Mouse (Mus musculus): ENCODE measurements around the gene 1700024P04Rik.
"Not testable (repeated sequence)": the region's sequence is repeated elsewhere in the genome, so short reads cannot be mapped to it uniquely, and the experiment has no call there.

Gene 1700024P04Rik

GRCm38 (mm10) chr13:98984465-98984864, at the start of gene 1700024P04Rik:
1700024P04Rik (minus strand) TSS chr13:98984565.
- no peak for DNase-seq (ENCODE audit: low read depth)

- no peak for DNase-seq (ENCODE audit: low read depth)
Observed at GRCm38 (mm10) chr13:99031223-99032216, 47.2 kb upstream of the 1700024P04Rik start.

GRCm38 (mm10) chr13:99030579-99031200, 46.3 kb upstream of the 1700024P04Rik start:
- no peak for DNase-seq (ENCODE audit: low read depth)

- DNase-seq (ENCODE audit: low read depth): peak; percentile 11
Observed at GRCm38 (mm10) chr13:99025268-99025667, 40.9 kb upstream of the 1700024P04Rik start.

- no peak for DNase-seq (ENCODE audit: low read depth)
Observed at GRCm38 (mm10) chr13:99022036-99022435, 37.7 kb upstream of the 1700024P04Rik start.

GRCm38 (mm10) chr13:99021181-99021580, 36.8 kb upstream of the 1700024P04Rik start:
- DNase-seq (ENCODE audit: low read depth): no peak

GRCm38 (mm10) chr13:99019831-99020669, 35.7 kb upstream of the 1700024P04Rik start:
- no peak for DNase-seq (ENCODE audit: low read depth)

GRCm38 (mm10) chr13:99018526-99019201, 34.3 kb upstream of the 1700024P04Rik start:
- no peak for DNase-seq (ENCODE audit: low read depth)

- no peak for DNase-seq (ENCODE audit: low read depth)
Observed at GRCm38 (mm10) chr13:99016696-99017095, 32.3 kb upstream of the 1700024P04Rik start.

GRCm38 (mm10) chr13:99012891-99013290, 28.5 kb upstream of the 1700024P04Rik start:
- no peak for DNase-seq (ENCODE audit: low read depth)

- DNase-seq (ENCODE audit: low read depth): no peak
Observed at GRCm38 (mm10) chr13:99008013-99008412, 23.6 kb upstream of the 1700024P04Rik start.

- DNase-seq (ENCODE audit: low read depth): peak; percentile 13
Observed at GRCm38 (mm10) chr13:99006389-99007099, 22.2 kb upstream of the 1700024P04Rik start.

- not testable (repeated sequence) for DNase-seq (ENCODE audit: low read depth)
Observed at GRCm38 (mm10) chr13:99001652-99002051, 17.3 kb upstream of the 1700024P04Rik start.

GRCm38 (mm10) chr13:98997025-98997424, 12.7 kb upstream of the 1700024P04Rik start:
- DNase-seq (ENCODE audit: low read depth): no peak

- no peak for DNase-seq (ENCODE audit: low read depth)
Observed at GRCm38 (mm10) chr13:98977070-98977785, 7.1 kb downstream of the 1700024P04Rik start.

- DNase-seq (ENCODE audit: low read depth): not testable (repeated sequence)
Observed at GRCm38 (mm10) chr13:98976022-98976421, 8.3 kb downstream of the 1700024P04Rik start.

- no peak for DNase-seq (ENCODE audit: low read depth)
Observed at GRCm38 (mm10) chr13:98972090-98972489, 12.3 kb downstream of the 1700024P04Rik start.

GRCm38 (mm10) chr13:98971641-98972040, 12.7 kb downstream of the 1700024P04Rik start:
- DNase-seq (ENCODE audit: low read depth): peak; percentile 26

- no peak for DNase-seq (ENCODE audit: low read depth)
Observed at GRCm38 (mm10) chr13:98968517-98968916, 15.8 kb downstream of the 1700024P04Rik start.

- no peak for DNase-seq (ENCODE audit: low read depth)
Observed at GRCm38 (mm10) chr13:98967942-98968341, 16.4 kb downstream of the 1700024P04Rik start.

All from NIH3T3 (cell line).